Mouse (Mus musculus): ENCODE data around the gene Col6a3.

GRCm38 (mm10) chr1:90769301-90769700, 74.5 kb downstream of the Col6a3 start:
- TF ChIP-seq POLR2A (IDR thresholded peaks at IDR 0.05; ENCODE audit: borderline replicate concordance, control insufficient read depth, low read depth, low read length) (no peak), CTCF (IDR thresholded peaks at IDR 0.05; ENCODE audit: control insufficient read depth, insufficient read depth, low read length) (no peak)

Measured in bone marrow, adult 2 months (tissue).